Mouse (Mus musculus) forebrain, embryonic 12.5 days (tissue): ENCODE data around the gene Phf20. TPM values are rescaled to one million over a fixed set of nuclear protein-coding genes. Genes with fewer than 3 reads are reported as not detected.

ENCODE experiments used
- ATAC-seq: fragments of 200-750 bp; cut with Nextera tagmentation; 2 replicates; pipeline ENCODE4 v1.8.0; 2017; ENCODE audit warnings: moderate TSS enrichment; ENCODE audit not compliant: low FRiP score
- H3K27ac ChIP-seq: fragments of 300-500 bp; sonication (generic); 2 replicates; pipeline ENCODE4 v1.5.1; 2016; ENCODE audit warnings: mild to moderate bottlenecking
- H3K27me3 ChIP-seq: fragments of 300-500 bp; sonication (generic); 2 replicates; pipeline ENCODE4 v1.6.1; 2016; ENCODE audit warnings: mild to moderate bottlenecking
- H3K36me3 ChIP-seq: fragments of 300-500 bp; sonication (generic); replicated peaks from 2 replicates; pipeline ENCODE4 v1.6.1; 2016; ENCODE audit warnings: mild to moderate bottlenecking
- H3K4me1 ChIP-seq: fragments of 300-500 bp; sonication (generic); 2 replicates; pipeline ENCODE4 v1.6.1; 2016
- H3K4me2 ChIP-seq: fragments of 300-500 bp; sonication (generic); 2 replicates; pipeline ENCODE4 v1.6.1; 2016; ENCODE audit warnings: mild to moderate bottlenecking, moderate library complexity
- H3K4me3 ChIP-seq: fragments of 300-500 bp; sonication (generic); replicated peaks from 2 replicates; pipeline ENCODE4 v1.5.1; 2016; ENCODE audit warnings: mild to moderate bottlenecking
- H3K9ac ChIP-seq: fragments of 300-500 bp; sonication (generic); 2 replicates; pipeline ENCODE4 v1.6.1; 2016; ENCODE audit warnings: mild to moderate bottlenecking
- H3K9me3 ChIP-seq: fragments of 300-500 bp; sonication (generic); 2 replicates; pipeline ENCODE4 v1.6.1; 2016
- WGBS: fragments of 180-500 bp; shearing (Covaris S2); methylation state at CpG from one replicate; pipeline ENCODE4 v1.1.7; 2016; 5-methylcytosine and 5-hydroxymethylcytosine counted together
- polyA plus RNA-seq: library from polyadenylated mRNA; unstranded; fragments of >200 nt; fragmentation: Nextera tagmentation; extraction: Ambion mirVana; gene quantifications from 2 replicates; pipeline ENCODE4 v1.2.1, GENCODE M21; 2016

The Phf20 gene
- polyA plus RNA-seq, 1 experiment from 2014 or later = 105 TPM

- no peak for ATAC-seq
- H3K4me3 ChIP-seq = no peak overlapping the region
- no peaks in the 10 kb centered on the region for H3K27me3 ChIP-seq
- H3K36me3 ChIP-seq = peaks cover 54% of the 10 kb centered on the region
- H3K4me1 ChIP-seq = no peaks in the 10 kb centered on the region
- H3K4me2 ChIP-seq = no peak overlapping the region
- WGBS = 94% methylated on average over 2 of the region's 2 CpGs
- H3K9me3 ChIP-seq = no peaks in the 10 kb centered on the region
- no peak overlapping the region for H3K9ac ChIP-seq
- no peak overlapping the region for H3K27ac ChIP-seq
These were observed 92.0 kb downstream of the Phf20 start for GRCm38 (mm10) chr2:156288222-156288621.

- no peak for ATAC-seq
- H3K4me2 ChIP-seq = no peak overlapping the region
- H3K4me1 ChIP-seq = no peaks in the 10 kb centered on the region
- no peaks in the 10 kb centered on the region for H3K9me3 ChIP-seq
- no peaks in the 10 kb centered on the region for H3K27me3 ChIP-seq
- no peak overlapping the region for H3K4me3 ChIP-seq
- peaks cover 68% of the 10 kb centered on the region for H3K36me3 ChIP-seq
- H3K27ac ChIP-seq = no peak overlapping the region; the same call in 1 of the 2 replicates
- H3K9ac ChIP-seq = no peak overlapping the region
- WGBS = 82% methylated on average over 2 of the region's 2 CpGs
These were observed 93.4 kb downstream of the Phf20 start for GRCm38 (mm10) chr2:156289552-156290160.

- no peaks in the 10 kb centered on the region for H3K9me3 ChIP-seq
- ATAC-seq = no peak
- no peak overlapping the region for H3K4me2 ChIP-seq
- H3K9ac ChIP-seq = no peak overlapping the region
- H3K27ac ChIP-seq = no peak overlapping the region
- no peaks in the 10 kb centered on the region for H3K4me1 ChIP-seq
- 93% methylated on average over 1 of the region's 1 CpGs for WGBS
- H3K36me3 ChIP-seq = peaks cover 78% of the 10 kb centered on the region
- no peak overlapping the region for H3K4me3 ChIP-seq
- no peaks in the 10 kb centered on the region for H3K27me3 ChIP-seq
These were observed 95.7 kb downstream of the Phf20 start for GRCm38 (mm10) chr2:156291998-156292397.

GRCm38 (mm10) chr2:156295601-156296063 is 99.4 kb downstream of the Phf20 start:
- Histone ChIP-seq H3K4me2 (no peak overlapping the region), H3K9me3 (no peaks in the 10 kb centered on the region), H3K27ac (no peak overlapping the region), H3K27me3 (no peaks in the 10 kb centered on the region), H3K36me3 (peaks cover 75% of the 10 kb centered on the region), H3K4me1 (no peaks in the 10 kb centered on the region), H3K4me3 (no peak overlapping the region), H3K9ac (no peak overlapping the region)
- 100% methylated on average over 2 of the region's 2 CpGs for WGBS
- ATAC-seq = no peak

- Histone ChIP-seq H3K9me3 (no peaks in the 10 kb centered on the region), H3K9ac (no peak overlapping the region), H3K4me3 (no peak overlapping the region), H3K27ac (no peak overlapping the region), H3K27me3 (no peaks in the 10 kb centered on the region), H3K4me1 (no peaks in the 10 kb centered on the region), H3K4me2 (no peak overlapping the region), H3K36me3 (peaks cover 76% of the 10 kb centered on the region)
- WGBS = over 99% methylated on average over 3 of the region's 3 CpGs
- no peak for ATAC-seq
These were observed 99.9 kb downstream of the Phf20 start for GRCm38 (mm10) chr2:156296190-156296589.

- H3K36me3 ChIP-seq = peaks cover 83% of the 10 kb centered on the region
- no peak for ATAC-seq
- 91% methylated on average over 3 of the region's 3 CpGs for WGBS
These were observed 101.4 kb downstream of the Phf20 start for GRCm38 (mm10) chr2:156297653-156298052.

GRCm38 (mm10) chr2:156298458-156298857 is 102.2 kb downstream of the Phf20 start:
- H3K4me3 ChIP-seq = no peak overlapping the region
- ATAC-seq = no peak
- 92% methylated on average over 7 of the region's 7 CpGs for WGBS
- H3K9ac ChIP-seq = no peak overlapping the region
- no peak overlapping the region for H3K4me2 ChIP-seq
- H3K36me3 ChIP-seq = peaks cover 82% of the 10 kb centered on the region
- no peaks in the 10 kb centered on the region for H3K27me3 ChIP-seq
- H3K4me1 ChIP-seq = no peaks in the 10 kb centered on the region
- no peaks in the 10 kb centered on the region for H3K9me3 ChIP-seq
- no peak overlapping the region for H3K27ac ChIP-seq

More at GRCm38 (mm10) chr2:156297653-156298052, 101.4 kb downstream of the Phf20 start:
- Histone ChIP-seq H3K27ac (no peak overlapping the region), H3K4me1 (no peaks in the 10 kb centered on the region), H3K4me2 (no peak overlapping the region), H3K27me3 (no peaks in the 10 kb centered on the region), H3K4me3 (no peak overlapping the region), H3K9ac (no peak overlapping the region), H3K9me3 (no peaks in the 10 kb centered on the region)

GRCm38 (mm10) chr2:156302063-156302462 is 105.8 kb downstream of the Phf20 start:
- H3K9me3 ChIP-seq = no peaks in the 10 kb centered on the region
- WGBS = 96% methylated on average over 4 of the region's 4 CpGs
- no peaks in the 10 kb centered on the region for H3K27me3 ChIP-seq
- no peak overlapping the region for H3K27ac ChIP-seq
- H3K9ac ChIP-seq = no peak overlapping the region
- no peak for ATAC-seq
- peaks cover 79% of the 10 kb centered on the region for H3K36me3 ChIP-seq
- no peak overlapping the region for H3K4me3 ChIP-seq
- no peak overlapping the region for H3K4me2 ChIP-seq
- H3K4me1 ChIP-seq = no peaks in the 10 kb centered on the region

- peaks cover 68% of the 10 kb centered on the region for H3K36me3 ChIP-seq
These were observed 108.1 kb downstream of the Phf20 start for GRCm38 (mm10) chr2:156304351-156304750.

GRCm38 (mm10) chr2:156305818-156306217 is 109.6 kb downstream of the Phf20 start:
- peaks cover 63% of the 10 kb centered on the region for H3K36me3 ChIP-seq
- no peaks in the 10 kb centered on the region for H3K27me3 ChIP-seq
- no peaks in the 10 kb centered on the region for H3K9me3 ChIP-seq
- no peak overlapping the region for H3K9ac ChIP-seq
- no peak overlapping the region for H3K27ac ChIP-seq
- no peak for ATAC-seq
- H3K4me2 ChIP-seq = no peak overlapping the region
- H3K4me1 ChIP-seq = no peaks in the 10 kb centered on the region
- no peak overlapping the region for H3K4me3 ChIP-seq
- WGBS = 83% methylated on average over 2 of the region's 2 CpGs

More at GRCm38 (mm10) chr2:156304351-156304750, 108.1 kb downstream of the Phf20 start:
- WGBS = 95% methylated on average over 4 of the region's 4 CpGs
- no peak overlapping the region for H3K27ac ChIP-seq
- no peak overlapping the region for H3K4me2 ChIP-seq
- H3K9me3 ChIP-seq = no peaks in the 10 kb centered on the region
- H3K4me3 ChIP-seq = no peak overlapping the region
- H3K9ac ChIP-seq = no peak overlapping the region
- H3K4me1 ChIP-seq = no peaks in the 10 kb centered on the region
- no peak for ATAC-seq
- no peaks in the 10 kb centered on the region for H3K27me3 ChIP-seq

- 70% methylated on average over 5 of the region's 5 CpGs for WGBS
- no peak overlapping the region for H3K4me3 ChIP-seq
- H3K4me2 ChIP-seq = no peak overlapping the region
- H3K27me3 ChIP-seq = no peaks in the 10 kb centered on the region
- peaks cover 48% of the 10 kb centered on the region for H3K36me3 ChIP-seq
- H3K9ac ChIP-seq = no peak overlapping the region
- no peak overlapping the region for H3K27ac ChIP-seq
- no peaks in the 10 kb centered on the region for H3K9me3 ChIP-seq
- peaks cover 6% of the 10 kb centered on the region; the same call in 1 of the 2 replicates for H3K4me1 ChIP-seq
- ATAC-seq = no peak
These were observed 111.0 kb downstream of the Phf20 start for GRCm38 (mm10) chr2:156307261-156307660.

GRCm38 (mm10) chr2:156309948-156310347 is 113.7 kb downstream of the Phf20 start:
- Histone ChIP-seq H3K36me3 (peaks cover 29% of the 10 kb centered on the region), H3K4me3 (no peak overlapping the region), H3K27ac (no peak overlapping the region), H3K4me2 (no peak overlapping the region), H3K9me3 (no peaks in the 10 kb centered on the region), H3K4me1 (peaks cover 14% of the 10 kb centered on the region), H3K9ac (no peak overlapping the region), H3K27me3 (no peaks in the 10 kb centered on the region)
- WGBS = 96% methylated on average over 5 of the region's 5 CpGs
- no peak for ATAC-seq

- H3K27me3 ChIP-seq = no peaks in the 10 kb centered on the region
- peaks cover 25% of the 10 kb centered on the region for H3K36me3 ChIP-seq
- no peak overlapping the region for H3K4me3 ChIP-seq
- H3K9ac ChIP-seq = no peak overlapping the region
- no peak overlapping the region for H3K27ac ChIP-seq
- no peak for ATAC-seq
- peaks cover 14% of the 10 kb centered on the region for H3K4me1 ChIP-seq
- no peaks in the 10 kb centered on the region for H3K9me3 ChIP-seq
- H3K4me2 ChIP-seq = no peak overlapping the region
- WGBS = 97% methylated on average over 5 of the region's 5 CpGs
These were observed 114.2 kb downstream of the Phf20 start for GRCm38 (mm10) chr2:156310455-156310854.
